Mouse (Mus musculus) heart, embryonic 14.5 days (tissue): ENCODE measurements around the gene Hadha. TPM values are rescaled to one million over a fixed set of nuclear protein-coding genes. Genes with fewer than 3 reads are reported as not detected.

ENCODE experiments used
- ATAC-seq: fragments of 200-750 bp; cut with Nextera tagmentation; 2 replicates; pipeline ENCODE4 v1.8.0; 2017; ENCODE audit warnings: low read depth, moderate TSS enrichment; ENCODE audit not compliant: insufficient number of reproducible peaks, insufficient read depth, low FRiP score
- H3K27ac ChIP-seq, 2 experiments: fragments of 200-500 bp in 1 of 2; fragments of 300-500 bp in 1 of 2; sonication (generic) in 1 of 2; replicated peaks in 1 of 2; 2 replicates each; pipeline ENCODE4 v1.5.1; 2012 to 2014; ENCODE audit warnings: low read depth in 2 of 2, low read length in 2 of 2, control low read depth in 1 of 2, mild to moderate bottlenecking in 1 of 2, mixed read lengths in 1 of 2; ENCODE audit not compliant: control insufficient read depth in 1 of 2, insufficient read depth in 1 of 2
- H3K27me3 ChIP-seq: fragments of 300-500 bp; sonication (generic); 2 replicates; pipeline ENCODE4 v1.6.1; 2014; ENCODE audit warnings: mild to moderate bottlenecking, low read length, control low read depth; ENCODE audit not compliant: control insufficient read depth, insufficient read depth
- H3K36me3 ChIP-seq: fragments of 300-500 bp; sonication (generic); 2 replicates; pipeline ENCODE4 v1.6.1; 2014; ENCODE audit warnings: mild to moderate bottlenecking, control low read depth, low read length, mixed read lengths; ENCODE audit not compliant: control insufficient read depth, insufficient read depth
- H3K4me1 ChIP-seq, 2 experiments: fragments of 200-500 bp in 1 of 2; fragments of 300-500 bp in 1 of 2; sonication (generic) in 1 of 2; 2 replicates each; pipeline ENCODE4 v1.6.1; 2012 to 2014; ENCODE audit warnings: low read length in 2 of 2, control low read depth in 1 of 2, mixed read lengths in 1 of 2; ENCODE audit not compliant: control insufficient read depth in 2 of 2, insufficient read depth in 2 of 2
- H3K4me2 ChIP-seq: fragments of 300-500 bp; sonication (generic); 2 replicates; pipeline ENCODE4 v1.6.1; 2014; ENCODE audit warnings: mild to moderate bottlenecking, low read length
- H3K4me3 ChIP-seq, 2 experiments: fragments of 200-500 bp in 1 of 2; fragments of 300-500 bp in 1 of 2; sonication (generic) in 1 of 2; 2 replicates each; pipeline ENCODE4 v1.5.1; 2012 to 2014; ENCODE audit warnings: low read length in 2 of 2, mild to moderate bottlenecking in 2 of 2, control low read depth in 1 of 2, low read depth in 1 of 2, moderate library complexity in 1 of 2; ENCODE audit not compliant: control insufficient read depth in 1 of 2, insufficient read depth in 1 of 2
- H3K9ac ChIP-seq: fragments of 300-500 bp; sonication (generic); 2 replicates; pipeline ENCODE4 v1.6.1; 2014; ENCODE audit warnings: mild to moderate bottlenecking, low read length
- H3K9me3 ChIP-seq: fragments of 300-500 bp; sonication (generic); 2 replicates; pipeline ENCODE4 v1.6.1; 2016; ENCODE audit warnings: low read length, control low read depth; ENCODE audit not compliant: control insufficient read depth
- WGBS: fragments of 180-500 bp; shearing (Covaris S2); extraction: QIAGEN DNeasy Blood & Tissue Kit; methylation state at CpG from one replicate; pipeline ENCODE4 v1.1.7; 2014; 5-methylcytosine and 5-hydroxymethylcytosine counted together
- polyA plus RNA-seq: library from polyadenylated mRNA; unstranded; fragments of >200 nt; fragmentation: Nextera tagmentation; extraction: Ambion mirVana; gene quantifications from 2 replicates; pipeline ENCODE4 v1.2.1, GENCODE M21; 2014

Gene Hadha
- polyA plus RNA-seq, 1 experiment from 2014 or later: 223 TPM

DNA sequence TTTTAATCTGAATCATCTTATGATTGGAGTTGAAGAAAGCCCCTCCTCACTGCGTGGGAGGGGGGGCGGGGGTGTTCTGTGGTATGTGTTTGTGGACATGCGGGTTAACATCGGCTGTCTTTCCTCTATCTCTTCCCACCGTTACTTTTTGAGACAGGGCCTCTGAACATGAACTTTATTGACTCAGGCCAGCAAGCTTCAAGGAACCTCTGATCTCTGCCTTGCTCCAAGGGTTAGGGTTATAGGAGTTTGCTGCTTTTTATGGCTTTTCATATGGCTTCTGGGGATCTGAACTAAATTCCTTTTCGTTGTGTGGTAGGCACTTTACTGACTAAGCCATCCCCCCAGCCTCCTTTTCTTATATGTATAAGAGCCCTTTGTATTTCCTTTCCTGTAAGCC lies 7.4 kb upstream of the Hadha start:
- H3K27me3 ChIP-seq: no peaks in the 10 kb centered on the region
- no peak overlapping the region for H3K9ac ChIP-seq
- peaks cover 0 to 28% of the 10 kb centered on the region in 2 experiments; a peak in 3 of 4 replicates for H3K4me1 ChIP-seq
- no peaks in the 10 kb centered on the region for H3K9me3 ChIP-seq
- H3K4me2 ChIP-seq: no peak overlapping the region
- 78% methylated on average over 6 of the region's 6 CpGs for WGBS
- no peak overlapping the region for H3K27ac ChIP-seq
- no peak overlapping the region for H3K4me3 ChIP-seq
- no peak for ATAC-seq
- peaks cover 52% of the 10 kb centered on the region for H3K36me3 ChIP-seq

DNA sequence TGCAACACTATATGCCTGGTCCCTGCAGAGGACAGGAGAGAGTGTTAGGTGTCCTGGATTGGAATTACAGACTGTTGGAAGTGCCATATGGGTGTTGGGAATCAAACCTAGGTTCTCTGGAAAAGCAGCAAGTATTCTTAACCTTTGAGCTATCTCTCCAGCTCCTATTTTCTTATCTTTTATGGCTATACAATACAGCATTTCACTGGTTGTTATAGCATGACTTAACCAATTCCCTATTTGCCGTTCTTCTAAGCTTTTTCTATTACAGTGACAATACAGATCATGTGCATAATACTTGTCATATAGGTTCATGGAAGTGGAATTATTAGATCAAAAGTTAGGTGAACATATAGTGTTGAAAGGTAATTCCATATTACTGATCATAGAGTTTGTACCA lies 6.9 kb upstream of the Hadha start:
- no peak overlapping the region for H3K27ac ChIP-seq
- WGBS: 93% methylated on average over 1 of the region's 1 CpGs
- H3K36me3 ChIP-seq: peaks cover 51% of the 10 kb centered on the region
- H3K4me2 ChIP-seq: no peak overlapping the region
- no peak overlapping the region for H3K9ac ChIP-seq
- no peaks in the 10 kb centered on the region for H3K27me3 ChIP-seq
- H3K4me3 ChIP-seq: no peak overlapping the region
- peaks cover 0 to 29% of the 10 kb centered on the region in 2 experiments; a peak in 3 of 4 replicates for H3K4me1 ChIP-seq
- ATAC-seq: no peak
- H3K9me3 ChIP-seq: no peaks in the 10 kb centered on the region

DNA sequence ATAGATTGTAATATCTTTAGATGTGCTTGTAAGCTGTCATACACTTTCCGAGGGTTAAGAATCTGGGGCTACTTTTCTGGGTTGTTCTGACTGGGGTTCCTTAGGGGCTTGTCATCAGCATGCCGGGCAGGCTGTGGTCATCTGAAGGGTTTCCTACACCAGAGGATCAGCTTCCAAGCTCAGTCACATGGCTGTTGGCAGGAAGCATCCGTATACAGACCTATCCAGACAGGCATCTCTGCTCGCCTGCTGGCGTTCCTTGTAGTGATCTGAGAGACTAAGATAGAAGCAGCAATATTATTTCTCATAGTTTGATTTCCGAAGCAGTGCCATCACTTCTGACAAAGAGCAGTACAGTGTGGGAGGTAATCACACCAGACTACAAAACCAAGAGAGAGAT lies 4.6 kb upstream of the Hadha start:
- WGBS: 33% methylated on average over 6 of the region's 6 CpGs
- H3K36me3 ChIP-seq: peaks cover 35% of the 10 kb centered on the region
- no peaks in the 10 kb centered on the region for H3K9me3 ChIP-seq
- no peak overlapping the region for H3K27ac ChIP-seq
- H3K27me3 ChIP-seq: no peaks in the 10 kb centered on the region
- no peak overlapping the region for H3K4me3 ChIP-seq
- H3K4me2 ChIP-seq: peak overlapping the region; percentile 37; the same call in 1 of the 2 replicates
- 0 out of 2 replicates have a peak overlapping the region, but pooled peaks have one; percentile 2 for H3K9ac ChIP-seq
- ATAC-seq: no peak
- peaks cover 0 to 26% of the 10 kb centered on the region in 2 experiments; a peak in 3 of 4 replicates for H3K4me1 ChIP-seq

DNA sequence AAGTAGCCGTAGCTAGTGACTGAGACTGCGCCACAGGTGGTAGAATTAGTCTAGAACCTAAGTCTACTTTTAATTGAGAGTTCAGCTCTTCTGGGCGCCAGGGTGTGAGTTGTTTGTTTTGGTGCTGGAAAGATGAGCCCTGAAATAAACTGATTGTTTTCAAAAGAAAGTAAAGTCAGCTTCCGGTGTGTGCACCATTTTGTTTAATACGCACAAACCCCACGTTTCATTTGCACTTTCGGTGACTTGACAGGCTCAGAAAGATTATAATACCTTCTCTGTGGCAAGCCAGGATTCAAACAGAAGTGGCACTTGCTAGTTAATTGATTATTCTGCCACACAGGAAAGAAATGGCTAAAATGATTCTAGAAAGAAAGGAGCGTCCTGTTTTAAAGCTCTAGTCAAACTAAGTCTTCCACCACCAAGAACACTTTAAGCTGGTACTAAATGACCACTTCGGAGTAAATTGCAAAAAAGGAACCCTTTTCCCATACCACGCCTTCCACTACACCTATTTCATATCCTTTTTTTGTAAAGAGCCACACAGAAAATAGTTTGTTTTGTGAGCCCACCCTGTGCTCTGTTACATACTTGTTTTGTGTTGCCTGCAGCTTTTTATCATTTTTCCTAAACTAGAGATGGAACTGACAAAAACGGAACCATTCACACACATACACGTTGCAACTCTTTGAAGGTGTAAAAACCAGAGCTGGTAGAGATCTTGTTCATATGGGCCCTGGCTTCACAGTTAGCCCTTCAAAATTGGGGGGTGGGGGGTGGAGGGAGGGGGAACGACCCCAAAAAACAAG lies 1.1 kb upstream of the Hadha start:
- Histone ChIP-seq H3K4me2 (peak overlapping the region; percentile 83), H3K9me3 (no peaks in the 10 kb centered on the region), H3K4me3 (peak overlapping the region; percentile 68 to 82), H3K36me3 (peaks cover 21% of the 10 kb centered on the region; the same call in 1 of the 2 replicates), H3K9ac (peak overlapping the region; percentile 91), H3K27ac (peak overlapping the region; percentile 93 to 98), H3K4me1 (peaks cover 0 to 35% of the 10 kb centered on the region in 2 experiments; a peak in 3 of 4 replicates), H3K27me3 (no peaks in the 10 kb centered on the region)
- 23% methylated on average over 13 of the region's 13 CpGs for WGBS
- ATAC-seq: no peak

DNA sequence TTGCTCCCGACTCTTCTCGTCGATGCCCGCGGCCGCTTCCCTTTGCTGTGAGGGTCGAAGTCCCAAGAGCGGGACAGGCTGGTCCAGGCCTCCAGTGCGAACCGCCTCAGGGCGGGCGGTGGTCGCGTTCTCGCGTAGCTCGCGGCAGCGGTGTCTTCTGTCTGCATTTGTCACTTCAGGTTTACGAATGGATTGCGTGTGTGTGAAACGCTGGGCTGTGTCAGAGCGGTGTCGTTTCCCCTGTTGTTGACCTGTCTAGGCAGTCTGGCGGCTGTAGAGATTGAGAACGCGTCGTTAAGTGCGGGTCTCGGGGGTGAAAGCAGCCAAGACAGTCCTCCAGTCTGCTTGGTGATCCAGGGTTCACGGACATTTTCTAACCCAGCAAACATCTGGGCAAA lies 432 bp upstream of the Hadha start:
- under 1% methylated on average over 31 of the region's 31 CpGs for WGBS
- Histone ChIP-seq H3K4me3 (peak overlapping the region; percentile 68 to 82), H3K27me3 (no peaks in the 10 kb centered on the region), H3K9me3 (no peaks in the 10 kb centered on the region), H3K4me2 (peak overlapping the region; percentile 83), H3K27ac (peak overlapping the region; percentile 93 to 98), H3K36me3 (peaks cover 17% of the 10 kb centered on the region; the same call in 1 of the 2 replicates), H3K4me1 (peaks cover 0 to 36% of the 10 kb centered on the region in 2 experiments; a peak in 3 of 4 replicates), H3K9ac (peak overlapping the region; percentile 91)
- ATAC-seq: peak; percentile 29; the same call in 1 of the 2 replicates

DNA sequence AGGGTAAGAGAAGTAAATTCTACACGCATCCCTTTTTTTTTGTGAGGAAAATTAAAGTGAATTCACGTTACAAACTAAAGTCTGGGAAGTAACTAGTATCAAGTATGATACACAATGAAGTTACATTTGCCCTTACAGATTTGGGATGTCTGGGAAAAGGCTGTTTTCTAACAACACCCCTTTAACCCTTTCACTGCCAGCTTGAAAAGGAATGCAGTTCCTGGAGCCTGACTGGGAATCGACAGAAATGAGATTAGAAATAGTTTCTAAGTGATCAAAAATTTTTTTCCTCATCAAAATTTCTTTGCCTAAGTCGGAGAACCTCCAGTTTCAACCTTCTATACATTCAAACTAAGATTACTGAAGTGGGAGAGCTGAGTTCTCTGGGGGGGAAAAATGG lies 949 bp downstream of the Hadha start:
- H3K36me3 ChIP-seq: peaks cover 15% of the 10 kb centered on the region; the same call in 1 of the 2 replicates
- H3K4me1 ChIP-seq: peaks cover 0 to 30% of the 10 kb centered on the region in 2 experiments; a peak in 3 of 4 replicates

DNA sequence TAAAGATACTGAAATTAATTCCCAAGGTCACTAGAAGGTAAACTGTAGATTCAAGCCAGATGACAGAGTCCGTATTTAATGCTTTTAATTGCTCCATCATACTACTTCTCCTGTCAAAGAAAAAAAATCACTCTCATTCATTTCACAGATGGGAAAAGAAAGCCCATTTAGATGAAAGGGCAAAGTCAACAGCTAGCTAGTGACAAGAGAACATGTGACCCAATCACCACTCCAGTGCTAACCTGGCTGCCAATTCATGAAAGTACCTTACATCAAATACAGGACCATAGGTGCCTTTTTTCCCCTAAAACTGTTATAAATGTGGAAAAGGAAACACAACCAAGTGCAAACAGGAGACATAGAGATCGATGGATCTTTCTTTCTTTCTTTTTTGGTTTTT lies 1.7 kb downstream of the Hadha start:
- Histone ChIP-seq H3K9ac (no peak overlapping the region; the same call in 1 of the 2 replicates), H3K4me3 (no peak overlapping the region), H3K27me3 (no peaks in the 10 kb centered on the region), H3K4me1 (peaks cover 0 to 29% of the 10 kb centered on the region in 2 experiments; a peak in 3 of 4 replicates), H3K36me3 (0 out of 2 replicates have a peak, but pooled peaks cover 10% of the 10 kb centered on the region), H3K27ac (no peak overlapping the region), H3K9me3 (no peaks in the 10 kb centered on the region), H3K4me2 (peak overlapping the region; percentile 83)
- no peak for ATAC-seq
- 91% methylated on average over 2 of the region's 2 CpGs for WGBS

More for the DNA sequence above, 949 bp downstream of the Hadha start:
- ATAC-seq: no peak
- Histone ChIP-seq H3K27ac (peak overlapping the region; percentile 93 to 98), H3K9me3 (no peaks in the 10 kb centered on the region), H3K4me3 (peak overlapping the region; percentile 68 to 82), H3K4me2 (peak overlapping the region; percentile 83), H3K27me3 (no peaks in the 10 kb centered on the region), H3K9ac (peak overlapping the region; percentile 91)
- 25% methylated on average over 4 of the region's 4 CpGs for WGBS
